Mouse (Mus musculus): ENCODE data around the gene Brd3. TPM values are rescaled to one million over a fixed set of nuclear protein-coding genes. Genes with fewer than 3 reads are reported as not detected.

Brd3 gene
- total and polyA plus RNA-seq, 3 experiments = 10.7 to 46.9 (median 38.7) TPM

DNA sequence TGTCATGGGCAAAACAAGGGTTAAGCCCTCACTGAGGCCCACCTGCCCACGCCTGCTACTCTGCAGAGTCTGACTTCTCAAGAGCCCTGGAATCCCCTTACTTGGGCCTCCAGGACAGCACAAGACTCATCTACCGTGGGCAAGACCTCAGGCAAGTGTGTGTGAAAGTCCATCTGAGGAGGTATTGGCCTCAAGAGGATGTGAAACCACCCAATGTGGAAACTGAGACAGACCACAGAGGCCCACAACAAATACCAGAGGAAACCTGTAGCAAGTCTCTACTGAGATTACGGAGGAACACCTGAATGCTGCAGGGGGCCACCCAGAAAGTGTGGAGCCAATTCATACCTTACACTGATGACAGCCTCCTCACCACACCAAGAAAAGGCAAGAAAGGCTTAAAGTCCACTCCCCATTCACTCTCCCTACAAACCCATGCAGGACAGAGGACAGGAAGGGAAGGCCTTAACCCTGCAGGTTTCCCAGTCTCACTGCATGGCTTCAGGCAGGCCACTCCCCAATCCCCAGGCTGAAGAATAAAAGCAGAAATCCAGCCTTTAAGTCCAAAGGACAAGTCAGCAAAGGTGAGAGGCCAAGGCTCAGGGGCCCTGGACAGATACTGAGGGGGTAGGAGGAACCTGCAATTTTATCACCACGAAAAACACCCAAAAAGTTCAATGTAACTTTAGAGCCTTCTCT is 38.0 kb downstream of the Brd3 start:
- Histone ChIP-seq H3K4me3 (ENCODE audit: control insufficient read depth in 1 of 2, insufficient read depth in 1 of 2, low read depth in 2 of 2, low read length in 2 of 2) (no peak overlapping the region), H3K9me3 (replicated peaks; ENCODE audit: insufficient read depth, low read length) (no peaks in the 10 kb centered on the region), H3K27ac (ENCODE audit: control insufficient read depth, low read depth, low read length) (no peak overlapping the region), H3K36me3 (ENCODE audit: control insufficient read depth in 1 of 2, insufficient read depth in 2 of 2, low read length in 2 of 2) (peaks cover 6 to 13% of the 10 kb centered on the region in 2 experiments; a peak in 3 of 4 replicates), H3K9ac (ENCODE audit: control insufficient read depth, low read depth, low read length, poor library complexity, severe bottlenecking) (no peak overlapping the region), H3K4me1 (ENCODE audit: control insufficient read depth in 1 of 2, insufficient read depth in 2 of 2, low read length in 2 of 2) (peaks cover 15 to 28% of the 10 kb centered on the region in 2 experiments), H3K27me3 (ENCODE audit: control insufficient read depth in 1 of 2, insufficient read depth in 2 of 2, low read length in 2 of 2) (no peaks in the 10 kb centered on the region), H3K79me2 (ENCODE audit: control insufficient read depth, insufficient read depth, low read length, poor library complexity) (peaks cover 55% of the 10 kb centered on the region)
- DNase-seq (ENCODE audit: low read depth, low spot score) = no peak
- TF ChIP-seq SMC3 (IDR thresholded peaks at IDR 0.05; ENCODE audit: low read depth, low read length) (no peak), TCF12 (IDR thresholded peaks at IDR 0.05; ENCODE audit: low read depth, low read length) (no peak)

DNA sequence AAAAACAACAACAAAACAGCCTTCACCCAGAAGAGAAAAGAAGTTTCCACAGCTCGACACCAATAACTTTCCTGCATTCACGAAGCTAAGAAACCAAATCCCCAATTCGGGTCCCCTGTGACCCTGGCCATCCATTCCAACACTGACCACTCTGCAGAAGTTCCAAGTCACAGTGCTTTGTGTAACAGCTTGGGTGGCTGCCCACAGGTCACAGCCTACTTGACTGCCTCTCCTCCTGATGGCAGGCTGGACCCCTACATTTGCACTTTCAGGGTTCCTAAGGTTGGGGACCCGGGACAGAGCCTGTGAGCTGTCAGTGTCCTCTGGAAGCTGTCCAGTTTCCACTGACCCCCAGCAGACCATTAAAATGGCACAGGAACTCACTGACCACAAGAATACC is 44.6 kb downstream of the Brd3 start:
- no peaks in the 10 kb centered on the region for H3K4me1 ChIP-seq (ENCODE audit: control insufficient read depth in 1 of 2, insufficient read depth in 2 of 2, low read length in 2 of 2)
- H3K9me3 ChIP-seq (replicated peaks; ENCODE audit: insufficient read depth, low read length) = no peaks in the 10 kb centered on the region
- no peak overlapping the region for H3K27ac ChIP-seq (ENCODE audit: control insufficient read depth, low read depth, low read length)
- peaks cover 0 to 8% of the 10 kb centered on the region in 2 experiments; a peak in 2 of 4 replicates for H3K36me3 ChIP-seq (ENCODE audit: control insufficient read depth in 1 of 2, insufficient read depth in 2 of 2, low read length in 2 of 2)
- TF ChIP-seq GABPA (IDR thresholded peaks at IDR 0.05; ENCODE audit: low read depth, low read length) = no peak
- TF ChIP-seq MAZ (IDR thresholded peaks at IDR 0.05; ENCODE audit: low read depth, low read length) = no peak
- no peak for TF ChIP-seq NELFE (IDR thresholded peaks at IDR 0.05; ENCODE audit: low read depth, low read length)
- no peak for TF ChIP-seq ZMIZ1 (IDR thresholded peaks at IDR 0.05; ENCODE audit: low read depth, low read length)
- TF ChIP-seq NRF1 (IDR thresholded peaks at IDR 0.05; ENCODE audit: insufficient read depth, low read depth, low read length, poor library complexity, severe bottlenecking) = no peak
- TF ChIP-seq MYC (IDR thresholded peaks at IDR 0.05; ENCODE audit: low read depth, low read length) = no peak
- TF ChIP-seq SMC3 (IDR thresholded peaks at IDR 0.05; ENCODE audit: low read depth, low read length) = no peak
- TF ChIP-seq ZNF384 (IDR thresholded peaks at IDR 0.05; ENCODE audit: low read depth, low read length) = no peak
- no peak for TF ChIP-seq GATA1 (IDR thresholded peaks at IDR 0.05; ENCODE audit: low read depth, low read length)
- TF ChIP-seq RCOR1 (IDR thresholded peaks at IDR 0.05; ENCODE audit: low read depth, low read length) = no peak
- TF ChIP-seq TAL1 (IDR thresholded peaks at IDR 0.05; ENCODE audit: low read length) = no peak
- no peak for TF ChIP-seq UBTF (IDR thresholded peaks at IDR 0.05; ENCODE audit: borderline replicate concordance, insufficient read depth, low read depth, low read length)
- TF ChIP-seq MXI1 (IDR thresholded peaks at IDR 0.05; ENCODE audit: low read depth, low read length) = no peak
- no peak for TF ChIP-seq ETS1 (IDR thresholded peaks at IDR 0.05; ENCODE audit: low read depth, low read length)
- no peak for TF ChIP-seq RAD21 (IDR thresholded peaks at IDR 0.05; ENCODE audit: low read depth, low read length)
- TF ChIP-seq POLR2AphosphoS2 (IDR thresholded peaks at IDR 0.05; ENCODE audit: low read length) = no peak
- TF ChIP-seq MAX (IDR thresholded peaks at IDR 0.05; ENCODE audit: low read length) = no peak
- no peak for DNase-seq (ENCODE audit: low read depth, low spot score)
- H3K4me3 ChIP-seq (ENCODE audit: control insufficient read depth in 1 of 2, insufficient read depth in 1 of 2, low read depth in 2 of 2, low read length in 2 of 2) = no peak overlapping the region
- H3K9ac ChIP-seq (ENCODE audit: control insufficient read depth, low read depth, low read length, poor library complexity, severe bottlenecking) = no peak overlapping the region
- no peaks in the 10 kb centered on the region for H3K27me3 ChIP-seq (ENCODE audit: control insufficient read depth in 1 of 2, insufficient read depth in 2 of 2, low read length in 2 of 2)
- peaks cover 4% of the 10 kb centered on the region; the same call in 1 of the 2 replicates for H3K79me2 ChIP-seq (ENCODE audit: control insufficient read depth, insufficient read depth, low read length, poor library complexity)

Measured in MEL (cell line).